Mouse (Mus musculus) megakaryocyte-erythroid progenitor cell, adult 5 weeks (primary cell): Measurements from ENCODE around the gene Sprr2b. TPM values are rescaled to one million over a fixed set of nuclear protein-coding genes. Genes with fewer than 3 reads are reported as not detected.

Experiments
- polyA plus RNA-seq: library from polyadenylated mRNA; stranded (reverse); fragments of >175 nt; gene quantifications from 2 replicates; pipeline ENCODE4 v1.2.3, GENCODE M21; 2012

Sprr2b gene
- polyA plus RNA-seq: not detected in 2 replicates

GRCm38 (mm10) chr3:92316320-92316719, at the start of gene Sprr2b:
Sprr2b (plus strand) TSS chr3:92316620.

DNA sequence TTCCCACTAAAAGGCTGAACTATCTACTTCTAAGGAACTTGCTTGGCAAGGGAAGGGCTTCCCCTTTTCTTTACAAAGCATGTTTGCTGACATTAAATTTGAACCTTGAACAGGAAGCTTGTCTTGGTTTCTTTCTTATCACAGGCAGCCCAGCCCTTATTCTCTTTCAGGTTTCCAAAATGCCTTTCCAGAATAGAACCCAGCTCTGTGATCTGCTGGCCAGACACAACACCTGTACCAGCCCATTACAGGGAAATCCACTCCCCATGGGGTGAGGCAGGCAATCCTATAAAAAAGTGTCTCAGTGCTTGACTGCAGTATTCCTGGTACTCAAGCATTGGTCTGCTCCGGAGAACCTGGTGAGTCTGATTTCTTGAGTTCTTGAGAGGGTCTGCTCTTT, 31.3 kb upstream of the Sprr2b start, which contains the start of gene Sprr2a3:
TSS of gene Sprr2a3 (plus strand) at position 317 of the 400 bp plus-strand sequence.

DNA sequence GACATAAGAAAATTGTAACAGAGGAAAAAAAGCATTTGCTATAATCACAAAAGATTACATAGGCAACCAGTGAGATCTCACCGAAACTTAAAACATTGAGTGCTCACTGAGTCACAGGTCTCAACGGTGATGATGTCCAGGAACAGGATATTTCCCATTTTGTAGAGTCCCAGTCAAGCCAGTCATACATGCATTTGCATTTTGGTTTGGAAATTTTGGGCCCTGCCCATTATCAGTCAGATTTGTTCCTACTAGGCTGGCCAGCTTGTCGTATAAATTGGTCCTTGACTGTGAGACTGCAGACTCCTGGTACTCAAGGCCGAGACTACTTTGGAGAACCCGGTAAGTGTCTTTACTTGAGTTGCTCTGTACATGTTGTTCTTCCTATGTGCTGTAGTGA, 22.4 kb downstream of the Sprr2b start, which contains the start of gene Sprr2d:
TSS of gene Sprr2d (plus strand) at position 301 of the 400 bp plus-strand sequence.

GRCm38 (mm10) chr3:92351843-92352242, 35.4 kb downstream of the Sprr2b start, which contains the start of gene Sprr2e:
Sprr2e (plus strand) TSS chr3:92352143.

GRCm38 (mm10) chr3:92364887-92365286, 48.5 kb downstream of the Sprr2b start, which contains the start of gene Sprr2f:
Sprr2f (plus strand) TSS chr3:92365187.

Other genes starting within 250 kb of the Sprr2b start
- gene Lor, start 233.5 kb upstream of the Sprr2b start, polyA plus RNA-seq: 0.04 and 0.28 TPM in 2 replicates
- gene Prr9, start 192.7 kb upstream of the Sprr2b start, polyA plus RNA-seq: not detected in 2 replicates
- gene Lelp1, start 173.9 kb upstream of the Sprr2b start, polyA plus RNA-seq: not detected in 2 replicates
- gene Sprr2a1, start 100.8 kb upstream of the Sprr2b start, polyA plus RNA-seq: not detected in 2 replicates
- gene Sprr2a2, start 100.7 kb upstream of the Sprr2b start, polyA plus RNA-seq: not detected in 2 replicates
- gene Sprr2a3, start 31.2 kb upstream of the Sprr2b start, polyA plus RNA-seq: not detected in 2 replicates
- not detected in 2 replicates for gene Sprr2d, start 22.5 kb downstream of the Sprr2b start, polyA plus RNA-seq
- gene Sprr2e, start 35.5 kb downstream of the Sprr2b start, polyA plus RNA-seq: not detected in 2 replicates
- not detected in 2 replicates for gene Sprr2f, start 48.6 kb downstream of the Sprr2b start, polyA plus RNA-seq
- not detected in 2 replicates for gene Sprr2h, start 69.1 kb downstream of the Sprr2b start, polyA plus RNA-seq
- not detected in 2 replicates for gene Sprr2i, start 91.4 kb downstream of the Sprr2b start, polyA plus RNA-seq
- not detected in 2 replicates for gene Sprr2j-ps, start 101.5 kb downstream of the Sprr2b start, polyA plus RNA-seq
- gene Gm9774, start 112.8 kb downstream of the Sprr2b start, polyA plus RNA-seq: 8.9 and 10.1 TPM in 2 replicates
- not detected in 2 replicates for gene Sprr2k, start 116.0 kb downstream of the Sprr2b start, polyA plus RNA-seq
- not detected in 2 replicates for gene Sprr1b, start 122.2 kb downstream of the Sprr2b start, polyA plus RNA-seq
- gene Sprr3, start 142.1 kb downstream of the Sprr2b start, polyA plus RNA-seq: not detected in 2 replicates
- 0.12 TPM in 1 of 2 replicates, not detected in the other for gene Sprr1a, start 169.3 kb downstream of the Sprr2b start, polyA plus RNA-seq
- not detected in 2 replicates for gene Sprr4, start 183.9 kb downstream of the Sprr2b start, polyA plus RNA-seq
- gene 2310046K23Rik, start 217.9 kb downstream of the Sprr2b start, polyA plus RNA-seq: not detected in 2 replicates